Mouse (Mus musculus) activated CD4-positive, CD25-positive, alpha-beta regulatory T cell, adult 4 months (primary cell): ENCODE data around the gene a. TPM values are rescaled to one million over a fixed set of nuclear protein-coding genes. Genes with fewer than 3 reads are reported as not detected.
"Not testable (repeated sequence)": the region's sequence is repeated elsewhere in the genome, so short reads cannot be mapped to it uniquely, and the experiment has no call there.

ENCODE experiments used
- ATAC-seq: one replicate; pipeline ENCODE4 v1.8.0; 2017
- polyA plus RNA-seq, 2 experiments: library from polyadenylated mRNA; unstranded; fragments of 100-300 nt; shearing (Covaris generic); gene quantifications; one replicate each; pipeline ENCODE4 v1.2.1; 2017

Gene a
- polyA plus RNA-seq, 2 experiments from 2014 or later, result not detected

DNA sequence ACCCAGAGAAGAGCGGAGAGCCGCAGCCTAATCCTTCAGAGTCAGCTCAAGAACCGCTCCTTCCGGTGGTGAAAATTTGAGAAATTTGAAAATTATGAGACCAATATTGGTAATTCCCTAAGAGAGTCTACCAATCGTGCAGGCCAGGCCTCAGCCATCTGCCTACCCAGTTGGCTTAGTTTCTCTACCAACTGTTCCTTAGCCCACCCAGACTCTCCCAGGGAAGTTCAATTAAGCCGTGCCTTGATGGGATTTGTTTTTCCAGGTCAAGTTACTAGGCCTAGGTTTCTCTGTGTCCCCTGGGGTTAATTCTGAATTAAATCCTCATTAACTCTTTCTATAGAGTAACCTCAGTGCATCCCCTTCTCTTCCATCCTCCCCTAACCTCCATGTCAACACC, 221.8 kb downstream of the a start:
- ATAC-seq, result no peak

DNA sequence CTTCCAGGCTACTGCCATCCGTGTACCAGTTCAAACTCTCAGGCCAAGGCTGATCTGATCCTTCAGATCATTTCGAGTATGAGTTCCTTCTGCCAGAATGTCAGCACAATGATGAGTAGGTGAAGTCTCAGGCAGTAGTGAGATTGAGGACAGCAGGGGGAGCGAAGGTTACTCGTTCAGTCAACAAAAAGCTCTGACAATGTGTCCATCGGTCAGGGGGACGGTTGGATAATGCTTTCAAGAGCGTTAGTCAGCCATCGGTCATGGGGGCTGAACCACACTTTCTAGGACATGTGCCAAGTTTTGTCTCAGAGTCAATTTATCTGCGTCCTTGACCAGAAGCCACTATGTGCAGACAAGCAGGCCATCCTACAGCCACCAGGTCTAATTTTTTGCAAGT, 225.5 kb downstream of the a start:
- ATAC-seq, result not testable (repeated sequence)

DNA sequence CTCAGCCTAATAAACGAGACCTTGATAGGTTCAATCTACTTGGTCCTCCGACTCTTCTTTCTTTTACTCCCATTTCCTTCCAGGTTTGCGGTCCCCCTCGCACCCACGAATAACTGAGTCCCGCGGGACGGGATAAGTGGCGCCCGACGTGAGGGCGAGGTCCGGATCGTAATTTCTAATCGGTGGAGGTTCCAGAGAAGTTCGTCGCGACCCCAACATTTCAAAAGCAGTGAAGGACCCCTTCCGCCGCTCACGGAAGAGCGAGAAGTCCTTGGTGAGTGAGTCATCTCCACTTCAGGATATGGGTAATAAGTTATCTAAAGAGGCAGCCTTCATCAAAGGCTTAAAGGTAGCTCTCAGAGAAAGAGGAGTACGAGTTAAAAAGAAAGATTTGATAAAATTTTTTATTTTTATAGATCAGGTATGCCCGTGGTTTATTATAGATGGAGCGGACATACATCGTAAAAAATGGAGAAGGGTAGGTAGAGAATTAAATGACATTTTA, 227.1 kb downstream of the a start, which contains the start of gene Gm14226:
Gm14226 (plus strand) TSS at position 16 of the 505 bp plus-strand sequence.
- not testable (repeated sequence) for ATAC-seq

DNA sequence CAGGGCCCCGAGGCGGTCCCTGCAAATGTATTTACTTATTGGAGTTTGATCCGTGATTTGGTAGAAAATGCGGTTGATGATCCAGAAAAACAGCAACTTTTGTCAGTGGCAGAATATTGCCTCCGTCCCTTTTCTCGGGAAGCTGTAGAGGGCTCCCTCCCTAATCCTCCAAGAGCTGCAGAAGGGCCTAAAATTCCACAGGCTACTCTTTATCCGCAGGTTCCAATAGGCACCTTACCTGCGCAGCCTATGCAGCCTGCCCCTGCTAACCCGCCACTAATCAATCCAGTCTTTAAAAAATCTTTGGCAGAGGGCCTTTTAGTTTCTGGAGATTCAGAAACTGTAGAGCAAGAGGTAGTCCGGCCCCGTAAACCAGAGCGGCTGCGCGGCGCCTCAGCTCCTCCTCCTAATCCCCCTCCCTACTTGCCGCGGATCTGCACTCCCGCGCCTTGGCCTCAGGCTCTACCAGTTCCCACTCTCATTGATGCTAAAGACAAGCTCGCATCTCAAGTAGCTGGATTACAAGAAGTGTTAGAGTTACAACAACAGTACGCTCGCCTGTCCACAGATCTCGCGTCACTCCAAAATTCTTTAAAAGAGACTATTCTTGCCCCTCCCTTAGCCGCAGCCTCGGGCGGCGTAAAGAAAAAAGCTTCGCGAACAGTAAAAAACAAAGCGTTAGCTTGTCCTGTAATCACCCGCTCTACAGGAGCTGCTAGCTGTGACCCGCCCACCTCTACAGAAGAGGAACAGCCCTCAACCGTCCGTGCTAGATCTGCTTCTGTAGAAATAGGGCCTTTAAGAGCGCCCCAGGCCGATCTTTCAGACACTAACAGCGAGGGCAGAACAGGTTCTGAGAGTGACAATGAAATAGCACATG, 227.8 kb downstream of the a start:
- peak; percentile 84 for ATAC-seq

DNA sequence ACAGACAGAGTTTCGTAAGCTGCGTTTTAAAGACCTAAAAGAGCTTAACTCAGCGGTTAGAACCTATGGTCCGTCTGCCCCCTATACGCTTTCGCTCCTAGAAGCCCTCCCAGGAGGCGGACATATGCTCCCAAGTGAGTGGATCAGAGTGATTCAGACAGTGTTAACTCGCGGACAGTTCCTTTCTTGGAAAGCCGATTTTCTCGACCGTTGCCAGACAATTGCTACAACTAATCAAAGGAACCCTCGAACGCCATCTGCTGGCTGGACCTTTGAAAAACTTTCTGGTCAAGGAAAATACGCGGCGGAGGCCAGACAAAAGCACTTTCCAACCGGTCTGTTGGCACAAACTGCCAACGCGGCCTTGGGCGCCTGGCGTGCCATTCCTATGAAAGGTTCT, 228.5 kb downstream of the a start:
- ATAC-seq, result peak; percentile 41

DNA sequence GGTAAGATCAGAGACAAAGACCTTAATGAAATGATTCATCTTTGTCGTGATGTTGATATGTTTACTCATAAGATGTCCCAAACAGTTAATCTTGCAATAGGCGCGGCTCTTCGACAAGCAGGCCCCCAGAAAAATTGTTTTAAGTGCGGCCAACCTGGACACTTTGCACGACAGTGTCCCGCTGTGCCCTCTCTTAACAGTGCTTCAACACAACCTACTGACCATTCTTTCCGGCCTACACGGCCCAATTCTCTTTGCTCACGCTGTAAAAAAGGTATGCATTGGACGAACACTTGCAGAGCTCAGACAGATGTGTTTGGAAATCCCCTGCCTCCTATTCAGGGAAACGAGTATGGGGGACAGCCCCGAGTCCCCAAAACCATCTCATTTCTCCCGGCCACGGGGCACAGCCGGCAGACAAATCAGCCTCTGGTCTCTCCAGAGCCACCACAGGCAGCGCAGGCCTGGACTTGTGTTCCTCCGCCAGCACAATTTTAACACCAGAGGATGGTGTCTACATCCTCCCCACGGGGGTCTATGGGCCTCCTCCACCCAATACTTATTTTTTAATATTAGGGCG, 229.1 kb downstream of the a start:
- not testable (repeated sequence) for ATAC-seq

DNA sequence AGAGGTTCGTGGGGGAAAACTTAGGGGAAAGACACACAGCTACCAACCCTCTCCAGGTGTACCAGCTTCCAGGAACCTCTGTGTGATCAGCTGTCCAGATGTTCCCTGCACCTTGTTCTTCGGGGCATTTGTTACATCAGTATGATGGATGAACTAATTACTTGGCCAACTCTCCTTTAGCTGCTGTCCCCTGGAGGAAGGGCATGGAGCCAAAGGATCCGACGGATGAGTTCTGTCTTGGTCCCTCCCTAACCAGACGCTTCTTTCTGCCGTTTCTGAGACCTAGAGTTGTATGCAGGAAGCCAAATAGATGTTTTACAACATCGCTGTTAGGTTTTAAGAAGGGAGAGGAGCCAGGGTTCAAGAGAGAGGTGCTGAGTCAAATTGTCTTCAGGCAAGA, 239.6 kb downstream of the a start:
- no peak for ATAC-seq

DNA sequence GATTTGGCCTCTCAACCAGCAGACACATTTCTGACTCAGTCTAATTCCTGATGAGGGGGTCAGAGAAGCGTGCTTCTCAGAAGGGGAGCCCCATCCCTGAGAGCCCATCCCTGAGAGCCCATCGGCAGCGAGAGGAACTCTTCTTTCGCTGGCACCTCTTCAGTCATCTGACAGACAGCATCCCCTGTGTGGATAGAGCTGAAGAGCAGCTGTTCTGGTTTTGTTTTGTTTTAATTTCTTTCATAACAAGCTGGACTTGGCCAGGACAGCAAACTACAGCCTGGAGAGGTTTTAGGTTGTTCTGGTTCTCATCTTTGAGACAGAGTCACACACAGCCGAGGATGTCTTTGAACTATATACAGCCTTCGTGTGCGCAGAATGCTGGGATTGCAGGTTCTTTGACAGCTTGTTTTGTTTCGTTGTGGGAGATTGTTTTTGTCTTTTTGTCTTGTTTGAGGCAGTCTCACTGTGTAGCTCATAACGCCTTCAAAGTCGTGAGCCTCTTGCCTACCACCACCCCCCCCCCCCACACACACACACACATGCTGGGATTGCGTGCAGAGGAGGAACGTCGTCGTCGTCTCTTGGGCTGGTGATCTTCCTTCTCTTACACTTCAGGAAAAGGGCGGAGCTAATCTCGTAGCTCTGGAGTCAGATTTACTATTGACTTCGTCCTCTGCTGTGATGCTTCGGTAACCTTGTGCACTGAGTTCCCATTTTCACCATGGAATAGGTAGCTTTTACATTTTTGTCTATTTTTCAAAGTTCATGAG, 241.9 kb downstream of the a start:
- ATAC-seq, result no peak

DNA sequence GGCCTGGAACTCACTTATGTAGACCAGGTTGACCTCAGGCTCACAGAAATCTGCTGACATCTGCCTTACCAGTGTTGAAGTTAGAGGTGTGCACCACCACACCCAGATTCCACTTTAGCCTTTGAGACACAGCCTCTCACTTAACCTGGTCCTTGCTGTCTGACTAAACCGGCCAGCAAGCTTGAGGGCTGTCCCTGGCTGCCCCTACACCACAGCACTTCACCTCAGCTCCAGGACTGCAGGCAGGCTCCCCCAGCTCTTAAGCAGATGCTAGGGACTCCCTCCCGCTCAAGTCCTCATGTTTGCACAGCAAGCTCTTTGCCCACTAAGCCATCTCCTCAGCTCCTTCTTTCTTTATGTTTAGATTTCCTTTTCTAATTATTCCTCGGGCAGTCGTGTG, 248.8 kb downstream of the a start:
- ATAC-seq, result no peak

DNA sequence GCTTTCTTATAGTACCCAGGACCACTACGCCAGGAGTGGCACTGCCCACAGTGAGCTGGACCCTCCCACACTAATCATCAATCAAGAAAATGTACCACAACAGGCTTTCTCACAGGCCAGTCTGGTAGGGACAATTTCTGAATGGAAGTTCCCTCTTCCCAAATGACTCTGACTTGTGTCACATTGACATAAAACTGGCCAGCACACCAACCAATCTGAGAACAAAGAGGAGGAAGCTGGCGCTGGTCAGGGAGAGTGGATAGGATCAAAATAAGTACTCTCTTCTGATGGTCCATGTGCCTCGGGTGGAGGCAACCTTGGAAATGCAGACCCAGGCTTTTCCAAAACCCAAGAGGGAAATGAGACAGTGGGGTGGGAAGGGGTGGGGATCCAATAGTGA, 253.3 kb downstream of the a start:
- ATAC-seq, result no peak

DNA sequence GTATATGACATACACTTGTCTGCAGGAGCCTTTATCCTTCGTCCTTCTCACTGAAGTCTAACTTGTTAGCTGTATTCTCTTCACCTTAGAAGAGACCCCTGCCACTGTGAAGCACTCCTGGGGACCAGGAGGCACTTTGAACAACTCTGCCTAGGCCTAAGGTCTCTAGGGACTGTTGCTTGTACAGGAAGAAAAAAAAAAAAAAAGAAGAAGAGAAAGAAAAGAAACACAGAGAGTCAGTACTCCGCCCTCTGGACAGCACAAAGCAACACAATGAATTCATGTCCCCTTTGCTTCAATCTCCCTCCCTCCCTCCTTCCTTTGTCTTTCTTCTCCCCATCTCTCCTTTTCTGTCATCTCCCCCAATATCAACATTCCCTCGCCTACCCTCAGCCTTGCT, 253.9 kb downstream of the a start:
- no peak for ATAC-seq

DNA sequence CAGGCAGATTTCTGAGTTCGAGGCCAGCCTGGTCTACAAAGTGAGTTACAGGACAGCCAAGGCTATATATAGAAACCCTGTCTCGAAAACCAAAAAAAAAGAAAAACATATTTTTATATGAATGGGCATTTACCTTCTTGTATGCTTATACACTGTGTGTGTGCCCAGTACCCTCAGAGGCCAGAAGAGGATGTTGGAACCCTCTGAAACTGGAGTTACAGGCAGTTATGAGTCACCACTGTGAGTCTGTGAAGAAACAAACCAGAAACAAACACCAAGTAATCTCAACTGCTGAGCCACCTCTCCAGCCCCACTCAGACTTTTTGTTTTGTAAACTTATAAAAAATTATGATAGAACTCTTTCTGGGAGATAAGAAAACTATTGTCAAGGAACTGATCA, 255.6 kb downstream of the a start:
- ATAC-seq, result no peak

DNA sequence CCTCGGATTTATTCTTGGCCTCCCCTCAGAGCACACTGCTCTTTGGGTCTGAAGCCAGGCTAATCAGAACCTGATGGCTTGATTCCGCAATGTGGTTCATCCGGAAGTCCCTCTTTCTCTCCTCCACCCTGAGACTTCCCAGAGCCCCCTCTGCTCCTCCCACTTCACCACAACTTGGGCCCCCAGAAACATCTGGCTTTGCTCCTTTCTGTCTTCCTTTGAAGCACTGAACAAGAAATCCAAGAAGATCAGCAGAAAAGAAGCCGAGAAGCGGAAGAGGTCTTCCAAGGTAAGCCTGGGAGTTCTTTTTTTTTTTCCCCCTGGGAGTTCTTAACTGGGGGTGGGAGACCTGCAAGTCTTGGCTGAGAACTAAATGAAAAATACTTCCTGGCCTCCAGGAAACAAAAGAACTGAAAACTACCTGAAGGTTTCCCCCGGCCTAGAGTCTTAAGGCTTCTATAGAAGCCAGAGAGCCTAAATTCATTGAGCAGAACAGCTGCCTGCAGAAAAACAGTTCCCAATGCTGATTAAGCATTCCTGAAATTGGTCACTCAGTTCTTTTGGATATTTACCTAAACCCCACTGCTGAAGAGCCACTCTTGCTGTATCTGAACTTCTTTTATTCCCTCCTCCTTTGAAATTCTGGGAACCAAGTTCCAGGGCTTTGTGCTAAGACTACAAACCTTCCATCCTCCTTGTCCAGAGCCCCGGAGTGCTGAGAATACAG, 256.4 kb downstream of the a start:
- ATAC-seq, result no peak

DNA sequence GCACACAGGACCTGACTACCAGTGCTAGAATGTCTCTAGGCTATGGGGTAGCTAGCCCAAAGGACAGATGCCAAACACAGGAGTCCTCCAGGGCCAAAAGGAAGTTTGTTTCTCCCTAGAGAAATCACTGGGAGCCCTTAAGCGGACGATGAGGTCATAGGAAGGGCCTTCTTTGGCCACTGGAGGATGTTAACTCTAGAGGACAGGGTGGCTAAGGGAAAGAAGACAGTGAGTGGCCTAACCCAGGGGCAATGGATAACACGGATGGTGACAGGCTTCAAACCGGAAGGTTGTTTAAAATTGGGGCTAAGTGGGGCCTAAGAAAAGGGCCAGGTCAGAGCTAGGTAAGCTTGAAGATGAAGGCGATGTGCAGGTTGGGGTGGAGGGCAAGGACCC, 258.9 kb downstream of the a start:
- ATAC-seq, result peak; percentile 14

DNA sequence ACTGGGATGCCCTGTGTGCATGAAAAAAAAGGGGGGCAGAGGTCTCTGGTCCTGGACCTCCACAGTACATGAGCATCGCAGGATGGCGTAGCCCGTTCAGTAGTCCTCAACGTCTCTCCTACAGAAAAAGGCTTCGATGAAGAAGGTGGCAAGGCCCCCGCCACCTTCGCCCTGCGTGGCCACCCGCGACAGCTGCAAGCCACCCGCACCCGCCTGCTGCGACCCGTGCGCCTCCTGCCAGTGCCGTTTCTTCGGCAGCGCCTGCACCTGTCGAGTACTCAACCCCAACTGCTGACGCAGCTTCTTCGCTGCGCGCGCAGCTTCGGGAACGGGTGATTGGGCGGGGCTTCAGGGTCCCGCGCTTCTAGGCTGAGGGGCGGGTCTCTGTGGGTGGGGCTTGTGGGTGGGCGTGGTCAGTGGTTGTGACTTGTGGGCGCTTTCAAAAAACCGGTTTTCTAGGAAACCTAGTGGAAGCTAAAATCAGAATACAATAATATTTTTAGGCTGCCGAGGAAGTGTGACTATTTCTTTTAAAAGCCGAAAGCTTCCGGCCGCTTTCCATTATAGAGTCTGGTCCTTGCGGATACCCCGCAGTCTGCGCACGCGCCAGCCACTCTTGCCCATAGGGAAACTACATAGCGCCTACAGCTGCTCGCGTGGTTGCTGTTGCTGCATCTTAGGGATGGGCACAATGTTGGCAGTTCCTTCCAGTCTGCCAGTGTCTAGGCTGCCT, 259.5 kb downstream of the a start:
- ATAC-seq, result peak; percentile 84

DNA sequence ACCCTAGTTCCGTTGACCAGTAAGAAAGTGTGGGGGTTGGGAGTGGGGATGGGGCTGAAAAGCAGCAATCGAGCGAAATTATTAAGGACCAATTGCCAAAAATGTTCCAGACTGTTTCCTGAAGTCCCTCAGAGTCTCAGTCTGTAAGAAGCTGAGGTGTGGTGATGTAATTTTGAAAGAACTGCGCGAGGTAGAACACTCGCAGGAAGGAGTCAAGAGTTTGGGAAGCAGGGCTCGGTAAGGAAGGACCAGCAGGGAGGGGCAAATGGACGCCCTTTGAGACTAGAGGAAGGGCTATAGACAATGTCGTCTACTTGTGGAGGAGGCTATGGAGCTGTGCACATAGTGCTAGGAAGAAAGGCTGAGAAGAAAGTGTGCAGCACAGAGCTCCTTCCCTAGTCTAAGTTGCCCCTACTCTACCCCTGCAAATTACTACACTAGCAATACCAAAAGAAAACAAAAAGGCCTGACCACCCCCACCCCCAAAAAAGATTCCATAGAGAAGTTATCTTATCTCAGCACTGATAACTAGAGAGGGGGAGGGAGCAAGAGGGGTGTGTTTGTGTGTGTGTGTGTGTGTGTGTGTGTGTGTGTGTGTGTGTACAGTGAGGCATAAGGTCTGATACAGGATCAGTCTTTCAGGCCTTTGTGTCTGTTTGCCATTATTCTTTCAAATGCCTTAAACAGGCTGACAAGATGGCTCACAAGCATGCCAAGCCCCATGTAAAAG, 260.6 kb downstream of the a start:
- no peak for ATAC-seq

DNA sequence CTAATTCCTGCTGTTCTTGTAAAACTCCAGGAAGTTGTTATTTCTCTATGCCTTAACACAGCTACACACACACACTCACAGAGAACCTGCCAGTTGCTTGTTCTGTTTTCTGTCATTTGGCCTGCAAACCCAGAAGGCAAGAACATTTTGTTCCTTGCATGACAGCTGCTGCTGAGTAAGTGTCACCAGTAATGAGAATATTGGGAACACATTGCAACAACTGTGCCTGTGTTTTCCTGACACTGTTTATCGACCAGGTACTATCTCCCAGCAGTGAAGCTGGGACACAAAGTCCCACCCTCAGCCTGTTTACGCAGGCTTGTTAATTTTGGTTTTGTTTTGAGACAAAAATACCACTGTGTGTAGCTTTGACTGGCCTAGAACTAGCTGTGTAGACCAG, 261.5 kb downstream of the a start:
- ATAC-seq, result no peak

DNA sequence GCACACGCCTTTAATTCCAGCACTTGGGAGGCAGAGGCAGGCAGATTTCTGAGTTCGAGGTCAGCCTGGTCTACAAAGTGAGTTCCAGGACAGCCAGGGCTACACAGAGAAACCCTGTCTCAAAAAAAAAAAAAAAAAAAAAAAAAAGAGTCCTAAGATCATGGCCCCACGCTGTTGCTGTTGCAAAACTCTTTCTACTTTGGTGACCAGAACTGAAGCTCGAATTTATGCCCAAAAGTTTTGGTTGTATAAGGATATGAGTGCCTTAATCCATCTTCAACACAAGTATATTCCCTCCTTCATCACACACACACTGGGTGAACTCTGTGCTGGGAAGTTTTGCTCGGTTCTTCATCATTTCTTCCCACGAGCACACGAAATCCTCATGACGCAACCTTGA, 262.3 kb downstream of the a start:
- not testable (repeated sequence) for ATAC-seq

DNA sequence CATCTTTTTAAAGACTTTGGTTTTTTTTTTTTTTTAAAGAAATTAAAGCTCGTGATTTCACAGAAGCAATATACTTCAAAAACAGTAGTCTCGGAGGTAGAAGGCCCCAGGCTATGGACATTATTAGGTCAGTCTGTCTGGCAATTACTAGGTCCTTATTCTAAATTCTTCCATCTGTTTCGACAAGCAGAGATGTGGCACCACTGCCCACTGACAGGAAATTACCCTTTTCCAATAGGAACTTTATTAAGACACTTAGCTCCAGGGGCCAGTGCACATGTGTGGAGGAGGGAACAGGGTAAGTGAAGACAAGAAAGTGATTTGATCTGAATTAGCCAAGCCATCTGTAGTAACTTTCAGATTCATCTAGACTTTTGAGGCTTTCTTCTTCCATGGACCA, 263.5 kb downstream of the a start:
- ATAC-seq, result no peak

DNA sequence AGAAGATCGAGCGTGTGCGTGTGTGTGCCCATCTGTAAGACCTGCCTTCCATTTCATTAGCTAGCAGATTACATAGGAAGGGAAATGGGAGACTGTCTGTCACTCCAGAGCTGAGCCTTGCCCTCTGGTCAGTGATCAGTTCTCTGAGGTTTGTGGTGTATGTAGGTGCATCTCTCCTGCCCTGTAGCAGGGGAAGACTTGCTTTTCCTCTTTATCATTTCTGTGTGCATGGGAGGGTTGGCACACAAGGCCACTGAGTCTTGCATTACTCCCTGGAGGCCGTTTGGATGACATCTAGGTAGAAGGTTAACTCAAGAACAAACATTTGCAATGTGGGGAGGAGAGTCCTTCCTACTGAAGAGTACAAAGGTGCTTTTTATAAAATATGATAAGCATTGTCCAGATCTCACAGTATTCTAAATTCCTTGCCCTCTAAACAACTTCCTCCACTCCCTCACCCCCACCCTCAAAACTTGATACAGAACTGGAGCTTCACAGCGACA, 264.9 kb downstream of the a start:
- no peak for ATAC-seq

DNA sequence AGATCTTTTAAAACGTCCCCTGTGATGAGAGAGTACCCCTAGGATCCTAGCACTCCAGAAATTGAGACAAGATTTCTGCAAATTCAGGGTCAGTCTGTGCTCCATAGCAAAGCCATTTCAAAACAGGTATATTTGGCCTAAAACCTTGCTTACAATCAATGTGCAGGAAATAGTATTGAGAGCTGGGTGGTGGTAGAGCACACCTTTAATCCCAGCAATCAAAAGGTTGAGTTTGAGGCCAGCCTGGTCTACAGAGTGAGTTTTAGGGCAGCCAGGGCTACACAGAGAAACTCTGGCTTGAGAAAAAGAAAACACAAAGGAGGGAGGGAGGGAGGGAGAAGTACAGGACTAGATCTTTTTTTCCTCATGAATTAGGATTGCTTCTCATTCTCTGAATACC, 266.2 kb downstream of the a start:
- no peak for ATAC-seq
